Mouse (Mus musculus): ENCODE results near the gene Hspb6. TPM values are rescaled to one million over a fixed set of nuclear protein-coding genes. Genes with fewer than 3 reads are reported as not detected.

Hspb6 gene
- polyA plus RNA-seq, 1 experiment from 2014 or later = 5.3 TPM

DNA sequence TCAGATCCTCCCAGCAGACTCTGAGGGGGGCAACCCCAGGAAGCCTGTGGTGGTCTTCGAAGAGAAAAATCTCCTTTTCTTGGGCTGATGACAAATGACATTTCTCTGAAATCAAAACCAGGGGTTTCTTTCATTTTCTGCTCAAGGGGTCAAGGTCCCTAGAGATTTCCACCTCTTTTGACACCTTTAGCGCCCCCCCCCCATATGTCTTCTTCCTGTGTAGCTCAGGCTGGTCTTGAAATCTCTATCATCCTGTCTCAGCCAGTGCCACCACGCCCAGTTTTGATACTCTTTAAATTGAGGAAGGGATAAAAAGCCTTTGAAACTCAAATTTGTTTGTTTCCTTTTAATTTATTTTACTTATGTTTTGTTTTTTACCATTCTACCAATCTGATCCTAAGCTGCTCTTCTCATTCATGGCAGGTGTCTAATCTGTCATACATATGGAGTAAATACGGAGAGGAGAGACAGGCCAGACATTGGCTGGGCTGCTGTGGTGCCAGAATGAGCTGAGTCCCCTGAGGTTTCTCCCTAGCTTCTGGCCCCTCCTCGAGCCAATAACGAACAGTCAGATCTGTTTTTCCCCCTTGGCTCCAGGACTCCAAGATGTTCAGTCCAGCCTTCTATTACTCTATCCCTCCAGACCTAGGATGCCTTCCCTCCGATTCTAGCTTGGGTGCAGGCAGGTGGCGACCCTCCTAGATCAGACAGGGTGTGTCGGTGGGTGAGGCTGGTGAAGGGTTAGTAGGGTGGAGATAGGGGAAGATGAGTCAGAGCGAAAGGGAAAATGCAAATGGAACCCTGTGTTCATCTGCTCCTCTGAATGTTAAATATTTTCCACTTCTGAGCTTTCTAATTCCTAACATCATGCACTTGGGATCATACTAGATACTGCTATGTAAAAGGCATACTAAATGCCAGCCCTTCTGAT, 41.9 kb downstream of the Hspb6 start:
- WGBS = 79% methylated on average over 10 of the region's 10 CpGs
- Histone ChIP-seq H3K27me3 (ENCODE audit: insufficient read depth, poor library complexity, severe bottlenecking) (no peaks in the 10 kb centered on the region), H3K9me3 (no peaks in the 10 kb centered on the region), H3K4me1 (replicated peaks) (peaks cover 19% of the 10 kb centered on the region), H3K36me3 (no peaks in the 10 kb centered on the region), H3K27ac (no peak overlapping the region), H3K4me3 (no peak overlapping the region)
- no peak for DNase-seq (ENCODE audit: low spot score)

DNA sequence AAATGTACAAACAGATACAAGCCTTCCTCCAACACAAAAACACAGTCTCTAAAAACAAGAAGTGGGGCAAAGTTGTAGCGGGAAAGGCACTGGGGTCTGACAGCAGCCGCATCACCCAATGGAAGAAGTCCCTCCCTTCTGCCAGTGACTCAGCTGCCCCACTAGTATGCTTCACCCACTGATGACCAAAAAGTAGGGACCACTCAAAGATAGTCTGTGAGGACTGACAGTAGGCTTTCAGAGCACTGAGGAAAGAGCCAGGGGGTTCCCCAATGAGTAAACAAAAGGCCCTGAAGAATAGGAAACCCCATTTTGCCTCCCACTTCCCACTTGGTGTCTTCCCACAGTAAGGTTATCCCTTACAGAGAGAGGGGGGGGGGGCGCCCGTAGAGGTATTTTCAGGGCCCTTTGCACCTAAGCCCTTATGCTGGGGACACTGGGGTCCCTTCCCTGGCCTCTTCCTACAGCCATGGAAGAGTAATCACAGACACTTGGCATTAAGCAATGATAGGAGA, 42.6 kb downstream of the Hspb6 start:
- no peak for DNase-seq (ENCODE audit: low spot score)
- H3K9me3 ChIP-seq = no peaks in the 10 kb centered on the region
- H3K4me3 ChIP-seq = no peak overlapping the region
- H3K36me3 ChIP-seq = no peaks in the 10 kb centered on the region
- H3K4me1 ChIP-seq (replicated peaks) = peaks cover 21% of the 10 kb centered on the region
- no peak overlapping the region for H3K27ac ChIP-seq
- no peaks in the 10 kb centered on the region for H3K27me3 ChIP-seq (ENCODE audit: insufficient read depth, poor library complexity, severe bottlenecking)
- 70% methylated on average over 4 of the region's 4 CpGs for WGBS

DNA sequence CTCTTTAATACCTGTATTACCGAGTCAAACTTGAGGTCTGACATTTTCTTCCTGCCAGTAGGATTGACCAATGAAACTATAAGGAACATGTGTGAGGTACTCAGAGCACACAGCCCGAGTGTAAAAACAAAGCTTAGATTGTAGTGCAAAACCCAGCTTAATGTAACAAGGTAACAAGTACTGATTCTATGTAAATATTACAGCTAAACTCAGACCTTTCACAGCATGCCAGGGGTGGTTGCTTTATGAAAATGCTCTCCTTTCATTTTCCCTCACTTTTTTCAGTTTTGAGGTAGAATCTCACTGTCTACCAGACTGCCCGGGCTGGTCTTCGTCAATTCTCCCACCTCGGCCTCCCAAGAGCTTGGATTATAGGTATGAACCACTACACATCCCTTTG, 44.1 kb downstream of the Hspb6 start:
- no peaks in the 10 kb centered on the region for H3K27me3 ChIP-seq (ENCODE audit: insufficient read depth, poor library complexity, severe bottlenecking)
- H3K36me3 ChIP-seq = no peaks in the 10 kb centered on the region
- no peaks in the 10 kb centered on the region for H3K9me3 ChIP-seq
- H3K4me1 ChIP-seq (replicated peaks) = peaks cover 24% of the 10 kb centered on the region
- no peak overlapping the region for H3K4me3 ChIP-seq
- H3K27ac ChIP-seq = no peak overlapping the region
- WGBS = 84% methylated on average over 5 of the region's 5 CpGs
- DNase-seq (ENCODE audit: low spot score) = no peak

DNA sequence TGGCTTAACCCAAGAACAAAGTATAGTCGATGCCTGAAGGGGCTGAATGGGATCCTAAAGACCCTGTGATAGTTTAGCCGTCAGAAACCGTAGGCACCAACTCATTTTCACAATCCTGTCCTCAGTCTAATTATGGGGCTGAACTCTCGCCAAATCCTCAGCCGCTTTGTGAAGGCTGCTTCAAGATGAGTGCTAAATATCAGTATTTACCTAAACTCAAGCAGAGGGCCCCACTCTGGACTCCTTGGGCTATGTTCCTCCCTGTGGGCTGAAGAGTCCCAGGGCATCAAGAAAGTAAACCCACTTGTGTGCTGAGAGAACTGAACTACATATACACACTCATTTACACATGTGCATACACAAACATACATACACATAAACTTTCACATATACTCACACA, 44.8 kb downstream of the Hspb6 start:
- no peak overlapping the region for H3K27ac ChIP-seq
- 83% methylated on average over 5 of the region's 5 CpGs for WGBS
- DNase-seq (ENCODE audit: low spot score) = no peak
- H3K27me3 ChIP-seq (ENCODE audit: insufficient read depth, poor library complexity, severe bottlenecking) = no peaks in the 10 kb centered on the region
- H3K36me3 ChIP-seq = no peaks in the 10 kb centered on the region
- H3K4me3 ChIP-seq = no peak overlapping the region
- H3K4me1 ChIP-seq (replicated peaks) = peaks cover 24% of the 10 kb centered on the region
- no peaks in the 10 kb centered on the region for H3K9me3 ChIP-seq

DNA sequence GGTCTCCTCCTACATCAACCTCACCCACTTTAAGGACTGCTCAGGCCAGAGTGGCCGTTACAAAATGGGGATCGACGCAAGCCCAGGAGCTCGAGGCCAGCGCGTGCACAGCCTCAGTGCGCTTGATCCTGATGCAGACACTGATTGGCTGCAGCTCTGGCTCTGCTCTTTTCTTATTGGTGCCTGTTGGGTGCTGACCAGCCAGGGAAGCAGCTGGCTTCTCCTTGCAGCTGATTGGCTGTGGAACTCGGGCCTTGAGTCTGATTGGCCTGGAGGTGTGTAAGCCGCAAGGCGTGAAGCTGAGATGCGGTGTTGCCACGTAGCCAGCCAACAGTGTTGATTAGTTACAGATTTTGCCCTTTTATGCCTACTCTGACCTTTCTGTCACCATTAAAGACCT, 46.8 kb downstream of the Hspb6 start, which contains the start of gene Zbtb32:
Gene Zbtb32 (minus strand): TSS at position 124 of the 400 bp plus-strand sequence.
- no peaks in the 10 kb centered on the region for H3K9me3 ChIP-seq
- 94% methylated on average over 12 of the region's 12 CpGs for WGBS
- DNase-seq (ENCODE audit: low spot score) = no peak
- H3K4me1 ChIP-seq (replicated peaks) = peaks cover 20% of the 10 kb centered on the region
- no peak within 1 kb of the TSS; the same call in 1 of the 2 replicates for H3K27ac ChIP-seq
- no peaks in the 10 kb centered on the region for H3K36me3 ChIP-seq
- peak within 1 kb of the TSS; percentile 20 for H3K4me3 ChIP-seq
- H3K27me3 ChIP-seq (ENCODE audit: insufficient read depth, poor library complexity, severe bottlenecking) = no peaks in the 10 kb centered on the region

DNA sequence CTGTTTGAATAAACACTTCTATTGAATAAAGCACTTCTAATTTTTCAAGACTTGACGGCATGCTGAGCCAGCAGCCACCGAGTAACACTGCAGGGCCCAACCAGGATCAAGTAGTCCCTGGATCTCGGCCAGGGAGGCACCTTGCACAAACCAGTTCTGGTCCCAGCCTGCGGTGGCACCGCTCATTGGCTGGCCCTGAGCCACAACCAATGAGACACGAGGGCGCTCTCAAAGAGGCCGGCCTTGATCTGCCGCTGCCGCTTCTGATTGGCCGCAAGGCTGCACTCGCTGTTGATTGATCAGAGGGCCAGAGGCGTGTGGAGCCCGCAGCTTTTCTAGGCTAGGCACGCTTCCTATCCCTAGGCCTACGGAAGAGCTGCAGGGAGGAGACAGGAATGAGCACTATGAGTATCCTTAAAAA, 48.0 kb downstream of the Hspb6 start:
- Histone ChIP-seq H3K27me3 (ENCODE audit: insufficient read depth, poor library complexity, severe bottlenecking) (no peaks in the 10 kb centered on the region), H3K4me3 (peak overlapping the region; percentile 20), H3K27ac (no peak overlapping the region; the same call in 1 of the 2 replicates)

DNA sequence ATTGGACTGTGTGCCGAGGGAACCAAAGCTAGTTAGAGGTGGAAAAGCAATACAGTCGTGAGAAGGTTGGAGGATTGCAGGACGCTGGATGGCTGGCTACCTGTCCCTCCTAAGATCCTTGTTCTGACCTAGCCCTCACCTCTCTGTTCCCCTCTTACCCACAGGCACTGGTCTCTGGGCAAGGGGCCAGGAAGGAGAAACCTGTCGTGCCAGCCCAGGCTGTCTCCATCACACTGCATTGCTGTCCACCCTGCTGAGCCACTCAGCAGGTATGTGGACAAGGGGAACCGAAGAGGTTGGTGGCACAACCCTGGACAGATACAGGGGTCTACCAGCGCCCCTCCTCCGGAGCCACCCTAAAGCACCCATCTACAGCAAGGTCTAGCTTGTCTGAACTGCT, 48.7 kb downstream of the Hspb6 start:
- no peak for DNase-seq (ENCODE audit: low spot score)
- no peaks in the 10 kb centered on the region for H3K27me3 ChIP-seq (ENCODE audit: insufficient read depth, poor library complexity, severe bottlenecking)
- H3K36me3 ChIP-seq = no peaks in the 10 kb centered on the region
- peaks cover 14% of the 10 kb centered on the region for H3K4me1 ChIP-seq (replicated peaks)
- H3K9me3 ChIP-seq = no peaks in the 10 kb centered on the region
- 80% methylated on average over 7 of the region's 7 CpGs for WGBS
- no peak overlapping the region; the same call in 1 of the 2 replicates for H3K4me3 ChIP-seq
- H3K27ac ChIP-seq = no peak overlapping the region

More for the DNA sequence above, 48.0 kb downstream of the Hspb6 start:
- peak; percentile 84 for DNase-seq (ENCODE audit: low spot score)
- WGBS = 3% methylated on average over 16 of the region's 16 CpGs
- peaks cover 17% of the 10 kb centered on the region for H3K4me1 ChIP-seq (replicated peaks)
- no peaks in the 10 kb centered on the region for H3K36me3 ChIP-seq
- no peaks in the 10 kb centered on the region for H3K9me3 ChIP-seq

DNA sequence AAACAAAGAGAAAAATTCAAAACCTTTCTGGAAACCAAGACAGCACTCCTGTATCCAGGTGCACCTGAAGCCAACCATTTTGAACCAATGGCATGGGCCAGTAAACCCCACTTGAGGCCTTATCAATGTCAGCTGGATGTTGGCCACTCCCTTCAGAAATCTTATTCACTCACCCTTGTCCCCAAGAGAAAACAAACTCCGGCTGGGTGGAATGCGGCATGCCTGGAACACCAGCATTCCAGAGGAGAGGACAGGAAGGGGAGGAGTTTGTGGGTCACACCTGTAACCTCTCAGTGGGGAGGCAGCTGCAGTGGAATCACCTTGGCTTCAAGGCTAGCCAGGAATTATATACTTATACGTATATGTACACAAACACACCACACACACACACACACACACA, 50.6 kb downstream of the Hspb6 start:
- no peak overlapping the region for H3K4me3 ChIP-seq
- peak; percentile 20 for DNase-seq (ENCODE audit: low spot score)

DNA sequence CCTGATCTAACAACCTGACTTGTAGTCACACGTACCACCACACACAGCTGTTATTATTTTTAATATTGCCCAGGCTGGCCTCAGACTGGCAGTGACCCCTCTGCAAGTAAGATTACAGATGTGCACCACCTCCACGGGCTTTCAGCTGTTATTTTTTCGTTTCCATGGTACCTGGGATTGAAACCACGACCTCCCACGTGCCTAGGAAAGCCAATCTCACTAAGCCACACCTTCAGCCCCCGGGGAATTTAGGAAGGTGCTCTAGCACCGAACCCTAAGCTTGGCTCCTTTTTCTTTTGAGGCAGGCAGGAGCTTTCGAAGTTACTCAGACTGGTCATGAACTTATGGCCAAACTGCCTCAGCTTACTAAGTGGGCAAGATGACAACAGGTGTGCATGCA, 52.4 kb downstream of the Hspb6 start:
- 64% methylated on average over 8 of the region's 8 CpGs for WGBS
- no peak for DNase-seq (ENCODE audit: low spot score)
- H3K4me1 ChIP-seq (replicated peaks) = peaks cover 19% of the 10 kb centered on the region
- H3K36me3 ChIP-seq = no peaks in the 10 kb centered on the region
- no peaks in the 10 kb centered on the region for H3K9me3 ChIP-seq
- H3K27ac ChIP-seq = no peak overlapping the region
- no peaks in the 10 kb centered on the region for H3K27me3 ChIP-seq (ENCODE audit: insufficient read depth, poor library complexity, severe bottlenecking)
- H3K4me3 ChIP-seq = no peak overlapping the region

More for the DNA sequence above, 50.6 kb downstream of the Hspb6 start:
- H3K27ac ChIP-seq = no peak overlapping the region
- no peaks in the 10 kb centered on the region for H3K27me3 ChIP-seq (ENCODE audit: insufficient read depth, poor library complexity, severe bottlenecking)
- H3K9me3 ChIP-seq = no peaks in the 10 kb centered on the region
- WGBS = 41% methylated on average over 3 of the region's 3 CpGs
- peaks cover 14% of the 10 kb centered on the region for H3K4me1 ChIP-seq (replicated peaks)
- H3K36me3 ChIP-seq = no peaks in the 10 kb centered on the region

DNA sequence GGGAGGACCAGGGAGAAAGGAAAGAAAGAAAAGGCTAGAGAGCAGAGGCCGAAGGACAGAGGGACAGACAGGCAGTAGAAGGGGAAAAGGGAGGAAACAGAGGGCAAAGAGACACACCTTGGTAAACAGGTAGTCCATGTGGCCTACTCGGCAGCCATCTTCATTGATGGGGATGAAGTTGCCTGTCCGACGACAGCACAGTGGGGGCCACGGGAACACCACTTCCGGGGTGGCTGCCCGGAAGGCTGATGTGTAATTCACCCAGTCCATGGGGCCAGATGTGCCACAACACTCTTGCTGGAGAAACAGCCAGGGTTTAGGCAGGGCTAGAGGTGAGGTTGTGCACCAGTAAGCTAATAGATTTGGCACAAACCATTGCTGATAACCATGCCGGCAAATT, 53.0 kb downstream of the Hspb6 start:
- 88% methylated on average over 8 of the region's 8 CpGs for WGBS

More for the DNA sequence above, 53.0 kb downstream of the Hspb6 start:
- Histone ChIP-seq H3K4me1 (replicated peaks) (peaks cover 15% of the 10 kb centered on the region), H3K27me3 (ENCODE audit: insufficient read depth, poor library complexity, severe bottlenecking) (no peaks in the 10 kb centered on the region), H3K9me3 (no peaks in the 10 kb centered on the region), H3K27ac (no peak overlapping the region), H3K36me3 (no peaks in the 10 kb centered on the region), H3K4me3 (no peak overlapping the region)
- DNase-seq (ENCODE audit: low spot score) = no peak

Other genes starting within 250 kb of the Hspb6 start
- gene Alkbh6, start 243.5 kb upstream of the Hspb6 start, polyA plus RNA-seq (2016; fragmentation: Nextera tagmentation; extraction: Ambion mirVana) = 93.6 and 117 TPM in 2 replicates
- gene Syne4, start 237.4 kb upstream of the Hspb6 start, polyA plus RNA-seq (2016; fragmentation: Nextera tagmentation; extraction: Ambion mirVana) = 26.8 and 28.1 TPM in 2 replicates
- gene E130208F15Rik, start 230.4 kb upstream of the Hspb6 start, polyA plus RNA-seq (2016; fragmentation: Nextera tagmentation; extraction: Ambion mirVana) = 1.6 and 3.7 TPM in 2 replicates
- 19.6 and 23.1 TPM in 2 replicates for gene Sdhaf1, start 228.3 kb upstream of the Hspb6 start, polyA plus RNA-seq (2016; fragmentation: Nextera tagmentation; extraction: Ambion mirVana)
- 5.5 and 7.8 TPM in 2 replicates for gene Lrfn3, start 189.4 kb upstream of the Hspb6 start, polyA plus RNA-seq (2016; fragmentation: Nextera tagmentation; extraction: Ambion mirVana)
- gene Tyrobp, start 138.4 kb upstream of the Hspb6 start, polyA plus RNA-seq (2016; fragmentation: Nextera tagmentation; extraction: Ambion mirVana) = 16.9 and 27.9 TPM in 2 replicates
- 0.55 and 0.57 TPM in 2 replicates for gene Hcst, start 132.3 kb upstream of the Hspb6 start, polyA plus RNA-seq (2016; fragmentation: Nextera tagmentation; extraction: Ambion mirVana)
- 1.5 and 1.7 TPM in 2 replicates for gene Nfkbid, start 130.4 kb upstream of the Hspb6 start, polyA plus RNA-seq (2016; fragmentation: Nextera tagmentation; extraction: Ambion mirVana)
- 69.7 and 184 TPM in 2 replicates for gene Aplp1, start 106.6 kb upstream of the Hspb6 start, polyA plus RNA-seq (2016; fragmentation: Nextera tagmentation; extraction: Ambion mirVana)
- 11.8 and 35.0 TPM in 2 replicates for gene Kirrel2, start 94.5 kb upstream of the Hspb6 start, polyA plus RNA-seq (2016; fragmentation: Nextera tagmentation; extraction: Ambion mirVana)
- gene Nphs1, start 93.9 kb upstream of the Hspb6 start, polyA plus RNA-seq (2016; fragmentation: Nextera tagmentation; extraction: Ambion mirVana) = 1.7 and 4.2 TPM in 2 replicates
- 0.40 TPM in 1 of 2 replicates, not detected in the other for gene Prodh2, start 58.6 kb upstream of the Hspb6 start, polyA plus RNA-seq (2016; fragmentation: Nextera tagmentation; extraction: Ambion mirVana)
- 40.1 and 79.4 TPM in 2 replicates for gene Arhgap33, start 17.1 kb upstream of the Hspb6 start, polyA plus RNA-seq (2016; fragmentation: Nextera tagmentation; extraction: Ambion mirVana)
- gene Proser3, start 121 bp downstream of the Hspb6 start, polyA plus RNA-seq (2016; fragmentation: Nextera tagmentation; extraction: Ambion mirVana) = 13.8 and 15.1 TPM in 2 replicates
- 47.6 and 50.2 TPM in 2 replicates for gene Lin37, start 7.7 kb downstream of the Hspb6 start, polyA plus RNA-seq (2016; fragmentation: Nextera tagmentation; extraction: Ambion mirVana)
- gene U2af1l4, start 11.1 kb downstream of the Hspb6 start, polyA plus RNA-seq (2016; fragmentation: Nextera tagmentation; extraction: Ambion mirVana) = 96.0 and 106 TPM in 2 replicates
- gene Gm49396, start 11.2 kb downstream of the Hspb6 start, polyA plus RNA-seq (2016; fragmentation: Nextera tagmentation; extraction: Ambion mirVana) = 16.4 and 16.9 TPM in 2 replicates
- 131 and 140 TPM in 2 replicates for gene Psenen, start 11.4 kb downstream of the Hspb6 start, polyA plus RNA-seq (2016; fragmentation: Nextera tagmentation; extraction: Ambion mirVana)
- 6.2 and 6.7 TPM in 2 replicates for gene Igflr1, start 13.2 kb downstream of the Hspb6 start, polyA plus RNA-seq (2016; fragmentation: Nextera tagmentation; extraction: Ambion mirVana)
- gene Kmt2b, start 36.5 kb downstream of the Hspb6 start, polyA plus RNA-seq (2016; fragmentation: Nextera tagmentation; extraction: Ambion mirVana) = 9.6 and 11.0 TPM in 2 replicates
- 0.20 and 0.21 TPM in 2 replicates for gene Zbtb32, start 46.7 kb downstream of the Hspb6 start, polyA plus RNA-seq (2016; fragmentation: Nextera tagmentation; extraction: Ambion mirVana)
- 0.52 and 1.2 TPM in 2 replicates for gene Upk1a, start 60.7 kb downstream of the Hspb6 start, polyA plus RNA-seq (2016; fragmentation: Nextera tagmentation; extraction: Ambion mirVana)
- gene Cox6b1, start 74.0 kb downstream of the Hspb6 start, polyA plus RNA-seq (2016; fragmentation: Nextera tagmentation; extraction: Ambion mirVana) = 810 and 924 TPM in 2 replicates
- gene Etv2, start 83.7 kb downstream of the Hspb6 start, polyA plus RNA-seq (2016; fragmentation: Nextera tagmentation; extraction: Ambion mirVana) = 0.14 TPM in 1 of 2 replicates, not detected in the other
- 145 and 175 TPM in 2 replicates for gene Rbm42, start 98.1 kb downstream of the Hspb6 start, polyA plus RNA-seq (2016; fragmentation: Nextera tagmentation; extraction: Ambion mirVana)
- 63.9 and 76.3 TPM in 2 replicates for gene Haus5, start 112.8 kb downstream of the Hspb6 start, polyA plus RNA-seq (2016; fragmentation: Nextera tagmentation; extraction: Ambion mirVana)
- not detected in 2 replicates for gene Pmis2, start 119.4 kb downstream of the Hspb6 start, polyA plus RNA-seq (2016; fragmentation: Nextera tagmentation; extraction: Ambion mirVana)
- gene 2200002J24Rik, start 146.7 kb downstream of the Hspb6 start, polyA plus RNA-seq (2016; fragmentation: Nextera tagmentation; extraction: Ambion mirVana) = not detected in 2 replicates
- gene Atp4a, start 160.0 kb downstream of the Hspb6 start, polyA plus RNA-seq (2016; fragmentation: Nextera tagmentation; extraction: Ambion mirVana) = 0.91 and 1.6 TPM in 2 replicates
- 163 and 170 TPM in 2 replicates for gene Tmem147, start 177.4 kb downstream of the Hspb6 start, polyA plus RNA-seq (2016; fragmentation: Nextera tagmentation; extraction: Ambion mirVana)
- 0.26 and 0.69 TPM in 2 replicates for gene Gapdhs, start 191.5 kb downstream of the Hspb6 start, polyA plus RNA-seq (2016; fragmentation: Nextera tagmentation; extraction: Ambion mirVana)
- gene Sbsn, start 199.3 kb downstream of the Hspb6 start, polyA plus RNA-seq (2016; fragmentation: Nextera tagmentation; extraction: Ambion mirVana) = 0.72 and 0.93 TPM in 2 replicates
- 0.59 TPM in 1 of 2 replicates, not detected in the other for gene Dmkn, start 211.6 kb downstream of the Hspb6 start, polyA plus RNA-seq (2016; fragmentation: Nextera tagmentation; extraction: Ambion mirVana)
- not detected in 2 replicates for gene Krtdap, start 235.7 kb downstream of the Hspb6 start, polyA plus RNA-seq (2016; fragmentation: Nextera tagmentation; extraction: Ambion mirVana)